Mouse (Mus musculus): ENCODE results near the gene H2-Ob. TPM values are rescaled to one million over a fixed set of nuclear protein-coding genes. Genes with fewer than 3 reads are reported as not detected.
A peak's percentile ranks its signal among the peaks of the same experiment; 100 is the strongest.

The H2-Ob gene
- polyA plus RNA-seq, 1 experiment from 2014 or later, result 0.35 TPM

GRCm38 (mm10) chr17:34280499-34281038, 41.9 kb downstream of the H2-Ob start:
- ATAC-seq (ENCODE audit: low read depth), result no peak
- Histone ChIP-seq H3K9ac (ENCODE audit: low read length) (no peak overlapping the region), H3K4me2 (ENCODE audit: low read depth, low read length) (no peak overlapping the region), H3K4me3 (ENCODE audit: low read length) (no peak overlapping the region), H3K36me3 (ENCODE audit: control insufficient read depth, insufficient read depth, low read length) (no peaks in the 10 kb centered on the region), H3K9me3 (ENCODE audit: control insufficient read depth, low read length) (peaks cover 3% of the 10 kb centered on the region; the same call in 1 of the 2 replicates), H3K27ac (ENCODE audit: low read length) (no peak overlapping the region), H3K4me1 (replicated peaks; ENCODE audit: control insufficient read depth, insufficient read depth, low read length) (no peaks in the 10 kb centered on the region), H3K27me3 (ENCODE audit: control insufficient read depth, insufficient read depth, low read depth, low read length) (no peaks in the 10 kb centered on the region)
- WGBS, result 63% methylated on average over 1 of the region's 1 CpGs

GRCm38 (mm10) chr17:34281836-34282235, 43.1 kb downstream of the H2-Ob start:
- Histone ChIP-seq H3K9me3 (ENCODE audit: control insufficient read depth, low read length) (no peaks in the 10 kb centered on the region), H3K27me3 (ENCODE audit: control insufficient read depth, insufficient read depth, low read depth, low read length) (no peaks in the 10 kb centered on the region), H3K4me3 (ENCODE audit: low read length) (no peak overlapping the region), H3K4me1 (replicated peaks; ENCODE audit: control insufficient read depth, insufficient read depth, low read length) (no peaks in the 10 kb centered on the region), H3K4me2 (ENCODE audit: low read depth, low read length) (no peak overlapping the region), H3K36me3 (ENCODE audit: control insufficient read depth, insufficient read depth, low read length) (no peaks in the 10 kb centered on the region), H3K27ac (ENCODE audit: low read length) (no peak overlapping the region), H3K9ac (ENCODE audit: low read length) (no peak overlapping the region)
- 55% methylated on average over 1 of the region's 1 CpGs for WGBS
- no peak for ATAC-seq (ENCODE audit: low read depth)

GRCm38 (mm10) chr17:34285371-34285770, 46.7 kb downstream of the H2-Ob start:
- Histone ChIP-seq H3K27me3 (ENCODE audit: control insufficient read depth, insufficient read depth, low read depth, low read length) (no peaks in the 10 kb centered on the region), H3K4me3 (ENCODE audit: low read length) (no peak overlapping the region), H3K4me1 (replicated peaks; ENCODE audit: control insufficient read depth, insufficient read depth, low read length) (no peaks in the 10 kb centered on the region), H3K4me2 (ENCODE audit: low read depth, low read length) (no peak overlapping the region), H3K27ac (ENCODE audit: low read length) (no peak overlapping the region), H3K9ac (ENCODE audit: low read length) (no peak overlapping the region), H3K36me3 (ENCODE audit: control insufficient read depth, insufficient read depth, low read length) (no peaks in the 10 kb centered on the region), H3K9me3 (ENCODE audit: control insufficient read depth, low read length) (no peaks in the 10 kb centered on the region)
- WGBS, result 65% methylated on average over 4 of the region's 4 CpGs
- no peak for ATAC-seq (ENCODE audit: low read depth)

- Histone ChIP-seq H3K36me3 (ENCODE audit: control insufficient read depth, insufficient read depth, low read length) (no peaks in the 10 kb centered on the region), H3K4me1 (replicated peaks; ENCODE audit: control insufficient read depth, insufficient read depth, low read length) (no peaks in the 10 kb centered on the region), H3K27ac (ENCODE audit: low read length) (no peak overlapping the region), H3K9ac (ENCODE audit: low read length) (no peak overlapping the region), H3K4me3 (ENCODE audit: low read length) (no peak overlapping the region), H3K27me3 (ENCODE audit: control insufficient read depth, insufficient read depth, low read depth, low read length) (no peaks in the 10 kb centered on the region), H3K4me2 (ENCODE audit: low read depth, low read length) (no peak overlapping the region), H3K9me3 (ENCODE audit: control insufficient read depth, low read length) (no peaks in the 10 kb centered on the region)
- no peak for ATAC-seq (ENCODE audit: low read depth)
- WGBS, result 27% methylated on average over 4 of the region's 4 CpGs
Measured at GRCm38 (mm10) chr17:34285848-34286247, 47.1 kb downstream of the H2-Ob start.

GRCm38 (mm10) chr17:34286501-34286900, 47.8 kb downstream of the H2-Ob start:
- Histone ChIP-seq H3K4me2 (ENCODE audit: low read depth, low read length) (no peak overlapping the region), H3K27me3 (ENCODE audit: control insufficient read depth, insufficient read depth, low read depth, low read length) (no peaks in the 10 kb centered on the region), H3K9ac (ENCODE audit: low read length) (no peak overlapping the region), H3K36me3 (ENCODE audit: control insufficient read depth, insufficient read depth, low read length) (no peaks in the 10 kb centered on the region), H3K9me3 (ENCODE audit: control insufficient read depth, low read length) (no peaks in the 10 kb centered on the region), H3K27ac (ENCODE audit: low read length) (no peak overlapping the region), H3K4me3 (ENCODE audit: low read length) (no peak overlapping the region), H3K4me1 (replicated peaks; ENCODE audit: control insufficient read depth, insufficient read depth, low read length) (no peaks in the 10 kb centered on the region)
- 59% methylated on average over 5 of the region's 5 CpGs for WGBS
- ATAC-seq (ENCODE audit: low read depth), result no peak

GRCm38 (mm10) chr17:34286999-34287398, 48.3 kb downstream of the H2-Ob start:
- Histone ChIP-seq H3K4me1 (replicated peaks; ENCODE audit: control insufficient read depth, insufficient read depth, low read length) (no peaks in the 10 kb centered on the region), H3K27ac (ENCODE audit: low read length) (no peak overlapping the region), H3K4me3 (ENCODE audit: low read length) (no peak overlapping the region), H3K4me2 (ENCODE audit: low read depth, low read length) (no peak overlapping the region), H3K36me3 (ENCODE audit: control insufficient read depth, insufficient read depth, low read length) (no peaks in the 10 kb centered on the region), H3K27me3 (ENCODE audit: control insufficient read depth, insufficient read depth, low read depth, low read length) (no peaks in the 10 kb centered on the region), H3K9ac (ENCODE audit: low read length) (no peak overlapping the region), H3K9me3 (ENCODE audit: control insufficient read depth, low read length) (no peaks in the 10 kb centered on the region)
- ATAC-seq (ENCODE audit: low read depth), result no peak
- 48% methylated on average over 6 of the region's 6 CpGs for WGBS

- peak; percentile 82 for ATAC-seq (ENCODE audit: low read depth)
- H3K9me3 ChIP-seq (ENCODE audit: control insufficient read depth, low read length), result no peaks in the 10 kb centered on the region
Measured at GRCm38 (mm10) chr17:34287648-34288047, 48.9 kb downstream of the H2-Ob start, which contains the start of gene H2-Aa. Gene H2-Aa, minus strand, starts transcription at chr17:34287823.

GRCm38 (mm10) chr17:34288131-34288530, 49.4 kb downstream of the H2-Ob start:
- ATAC-seq (ENCODE audit: low read depth), result no peak
- H3K27ac ChIP-seq (ENCODE audit: low read length), result no peak overlapping the region
- no peak overlapping the region for H3K9ac ChIP-seq (ENCODE audit: low read length)
- no peak overlapping the region for H3K4me2 ChIP-seq (ENCODE audit: low read depth, low read length)
- WGBS, result 66% methylated on average over 3 of the region's 3 CpGs
- no peaks in the 10 kb centered on the region for H3K9me3 ChIP-seq (ENCODE audit: control insufficient read depth, low read length)
- H3K36me3 ChIP-seq (ENCODE audit: control insufficient read depth, insufficient read depth, low read length), result no peaks in the 10 kb centered on the region
- H3K27me3 ChIP-seq (ENCODE audit: control insufficient read depth, insufficient read depth, low read depth, low read length), result no peaks in the 10 kb centered on the region
- H3K4me3 ChIP-seq (ENCODE audit: low read length), result no peak overlapping the region
- H3K4me1 ChIP-seq (replicated peaks; ENCODE audit: control insufficient read depth, insufficient read depth, low read length), result no peaks in the 10 kb centered on the region

More at GRCm38 (mm10) chr17:34287648-34288047, 48.9 kb downstream of the H2-Ob start, which contains the start of gene H2-Aa:
- H3K36me3 ChIP-seq (ENCODE audit: control insufficient read depth, insufficient read depth, low read length), result no peaks in the 10 kb centered on the region
- H3K27ac ChIP-seq (ENCODE audit: low read length), result no peak within 1 kb of the TSS
- no peak within 1 kb of the TSS for H3K4me2 ChIP-seq (ENCODE audit: low read depth, low read length)
- no peak within 1 kb of the TSS for H3K9ac ChIP-seq (ENCODE audit: low read length)
- WGBS, result 14% methylated on average over 8 of the region's 8 CpGs
- H3K4me1 ChIP-seq (replicated peaks; ENCODE audit: control insufficient read depth, insufficient read depth, low read length), result no peaks in the 10 kb centered on the region
- no peak within 1 kb of the TSS for H3K4me3 ChIP-seq (ENCODE audit: low read length)
- no peaks in the 10 kb centered on the region for H3K27me3 ChIP-seq (ENCODE audit: control insufficient read depth, insufficient read depth, low read depth, low read length)

GRCm38 (mm10) chr17:34291609-34292008, 52.9 kb downstream of the H2-Ob start:
- Histone ChIP-seq H3K9ac (ENCODE audit: low read length) (no peak overlapping the region), H3K27ac (ENCODE audit: low read length) (no peak overlapping the region), H3K4me3 (ENCODE audit: low read length) (no peak overlapping the region), H3K4me2 (ENCODE audit: low read depth, low read length) (no peak overlapping the region), H3K9me3 (ENCODE audit: control insufficient read depth, low read length) (no peaks in the 10 kb centered on the region), H3K4me1 (replicated peaks; ENCODE audit: control insufficient read depth, insufficient read depth, low read length) (peaks cover 4% of the 10 kb centered on the region), H3K36me3 (ENCODE audit: control insufficient read depth, insufficient read depth, low read length) (no peaks in the 10 kb centered on the region), H3K27me3 (ENCODE audit: control insufficient read depth, insufficient read depth, low read depth, low read length) (no peaks in the 10 kb centered on the region)
- ATAC-seq (ENCODE audit: low read depth), result peak; percentile 91
- 17% methylated on average over 8 of the region's 8 CpGs for WGBS

- WGBS, result 81% methylated on average over 4 of the region's 4 CpGs
- Histone ChIP-seq H3K4me1 (replicated peaks; ENCODE audit: control insufficient read depth, insufficient read depth, low read length) (peaks cover 4% of the 10 kb centered on the region), H3K36me3 (ENCODE audit: control insufficient read depth, insufficient read depth, low read length) (no peaks in the 10 kb centered on the region), H3K9me3 (ENCODE audit: control insufficient read depth, low read length) (no peaks in the 10 kb centered on the region), H3K4me2 (ENCODE audit: low read depth, low read length) (no peak overlapping the region), H3K4me3 (ENCODE audit: low read length) (no peak overlapping the region), H3K27ac (ENCODE audit: low read length) (no peak overlapping the region), H3K9ac (ENCODE audit: low read length) (no peak overlapping the region), H3K27me3 (ENCODE audit: control insufficient read depth, insufficient read depth, low read depth, low read length) (no peaks in the 10 kb centered on the region)
- no peak for ATAC-seq (ENCODE audit: low read depth)
Measured at GRCm38 (mm10) chr17:34292570-34292969, 53.9 kb downstream of the H2-Ob start.

All from lung, embryonic 16.5 days (tissue).